Mouse (Mus musculus): ENCODE data around the gene Avpr2. TPM values are rescaled to one million over a fixed set of nuclear protein-coding genes. Genes with fewer than 3 reads are reported as not detected.

The Avpr2 gene
- total and polyA plus RNA-seq, 2 experiments from 2014 or later, result not detected

DNA sequence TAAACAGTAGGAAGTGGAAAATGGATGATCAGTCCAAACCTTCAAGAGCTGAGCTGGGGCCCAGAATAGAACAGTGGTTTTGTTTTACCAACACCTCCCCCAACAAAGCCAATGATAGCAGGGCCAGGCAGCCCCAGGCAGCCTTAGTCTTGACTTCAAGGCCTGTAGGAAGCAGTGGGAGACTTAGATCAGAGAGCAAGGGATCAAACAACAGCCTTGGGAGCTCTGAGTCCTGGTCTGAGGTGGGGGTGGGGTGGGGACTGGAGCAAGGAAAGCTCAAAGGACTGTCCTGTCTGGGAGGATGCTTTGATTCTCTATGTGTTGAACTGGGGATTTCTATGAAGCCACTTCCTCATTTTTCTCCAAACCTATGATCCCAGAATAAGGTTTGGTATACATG is 20.4 kb upstream of the Avpr2 start:
- Histone ChIP-seq H3K27me3 (ENCODE audit: insufficient read depth, low read length) (no peaks in the 10 kb centered on the region), H3K27ac (ENCODE audit: low read depth, low read length) (no peak overlapping the region), H3K4me3 (ENCODE audit: low read depth, low read length) (no peak overlapping the region), H3K4me2 (ENCODE audit: low read depth) (no peak overlapping the region), H3K4me1 (ENCODE audit: insufficient read depth) (no peaks in the 10 kb centered on the region), H3K36me3 (ENCODE audit: insufficient read depth) (no peaks in the 10 kb centered on the region), H3K9me3 (ENCODE audit: low read length) (no peaks in the 10 kb centered on the region), H3K9ac (no peak overlapping the region)
- no peak for ATAC-seq
- DNase-seq, result no peak
- TF ChIP-seq CTCF (IDR thresholded peaks at IDR 0.05; ENCODE audit: low read depth), result no peak

DNA sequence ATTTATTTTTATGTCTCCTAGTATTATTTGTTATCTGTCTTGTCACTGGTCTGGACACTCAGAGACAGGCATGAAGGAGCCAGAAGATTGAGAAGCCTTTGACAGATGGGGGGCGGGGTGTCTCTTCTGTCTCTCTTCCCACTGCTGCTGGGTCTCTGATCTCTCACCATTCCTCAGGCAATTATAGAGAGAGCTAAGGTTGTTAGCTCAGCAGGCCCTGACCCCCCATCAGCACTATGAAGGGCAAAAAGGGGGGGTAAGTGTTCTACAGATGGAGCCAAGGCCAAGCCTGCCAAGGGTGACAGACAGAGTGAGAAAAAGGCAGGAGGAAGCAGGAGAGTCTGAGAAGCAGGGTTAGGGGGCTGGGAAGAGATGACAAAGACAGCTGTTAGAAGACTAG is 19.9 kb upstream of the Avpr2 start:
- 67% methylated on average over 1 of the region's 1 CpGs for WGBS
- H3K9ac ChIP-seq, result no peak overlapping the region
- no peaks in the 10 kb centered on the region for H3K9me3 ChIP-seq (ENCODE audit: low read length)
- no peaks in the 10 kb centered on the region for H3K4me1 ChIP-seq (ENCODE audit: insufficient read depth)
- no peak overlapping the region for H3K27ac ChIP-seq (ENCODE audit: low read depth, low read length)
- DNase-seq, result no peak
- no peaks in the 10 kb centered on the region for H3K27me3 ChIP-seq (ENCODE audit: insufficient read depth, low read length)
- ATAC-seq, result no peak
- no peak for TF ChIP-seq CTCF (IDR thresholded peaks at IDR 0.05; ENCODE audit: low read depth)
- H3K36me3 ChIP-seq (ENCODE audit: insufficient read depth), result no peaks in the 10 kb centered on the region
- H3K4me3 ChIP-seq (ENCODE audit: low read depth, low read length), result no peak overlapping the region
- H3K4me2 ChIP-seq (ENCODE audit: low read depth), result no peak overlapping the region

DNA sequence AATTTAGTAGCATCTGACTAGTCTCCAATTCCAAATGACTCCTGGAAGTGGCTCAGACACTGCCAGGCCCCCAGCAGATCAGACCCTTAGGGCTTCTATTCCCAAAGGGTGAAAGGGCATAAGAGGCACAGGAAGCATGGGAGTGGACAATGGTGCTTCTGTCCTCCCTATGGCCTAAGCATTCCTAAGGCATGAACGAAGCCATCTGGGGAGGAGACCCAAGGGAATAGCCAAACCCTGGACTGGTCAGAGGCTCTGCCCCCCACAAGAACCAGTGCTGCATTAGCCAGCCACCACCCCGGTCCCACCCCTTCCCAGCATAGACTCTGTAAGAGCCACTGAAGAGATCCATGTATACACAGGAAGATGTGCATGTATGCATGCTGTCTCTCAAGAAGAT is 16.0 kb upstream of the Avpr2 start:
- Histone ChIP-seq H3K27me3 (ENCODE audit: insufficient read depth, low read length) (no peaks in the 10 kb centered on the region), H3K4me1 (ENCODE audit: insufficient read depth) (no peaks in the 10 kb centered on the region), H3K4me2 (ENCODE audit: low read depth) (peak overlapping the region; percentile 34; the same call in 1 of the 2 replicates), H3K9ac (no peak overlapping the region), H3K27ac (ENCODE audit: low read depth, low read length) (no peak overlapping the region), H3K4me3 (ENCODE audit: low read depth, low read length) (0 out of 2 replicates have a peak overlapping the region, but pooled peaks have one; percentile 1), H3K36me3 (ENCODE audit: insufficient read depth) (no peaks in the 10 kb centered on the region), H3K9me3 (ENCODE audit: low read length) (no peaks in the 10 kb centered on the region)
- TF ChIP-seq CTCF (IDR thresholded peaks at IDR 0.05; ENCODE audit: low read depth), result no peak
- no peak for ATAC-seq
- no peak for DNase-seq
- WGBS, result 59% methylated on average over 2 of the region's 2 CpGs

- ATAC-seq (no peak), DNase-seq (no peak)
- Histone ChIP-seq H3K36me3 (ENCODE audit: insufficient read depth) (no peaks in the 10 kb centered on the region), H3K27ac (ENCODE audit: low read depth, low read length) (no peak overlapping the region), H3K9ac (0 out of 2 replicates have a peak overlapping the region, but pooled peaks have one; percentile 18), H3K4me1 (ENCODE audit: insufficient read depth) (no peaks in the 10 kb centered on the region), H3K27me3 (ENCODE audit: insufficient read depth, low read length) (no peaks in the 10 kb centered on the region), H3K4me2 (ENCODE audit: low read depth) (peak overlapping the region; percentile 34), H3K4me3 (ENCODE audit: low read depth, low read length) (no peak overlapping the region), H3K9me3 (ENCODE audit: low read length) (no peaks in the 10 kb centered on the region)
- 84% methylated on average over 1 of the region's 1 CpGs for WGBS
- no peak for TF ChIP-seq CTCF (IDR thresholded peaks at IDR 0.05; ENCODE audit: low read depth)
Observed at GRCm38 (mm10) chrX:73877014-73877413, 14.9 kb upstream of the Avpr2 start.

- WGBS, result 32% methylated on average over 42 of the region's 48 CpGs
Observed at GRCm38 (mm10) chrX:73880194-73881035, 11.5 kb upstream of the Avpr2 start.

GRCm38 (mm10) chrX:73881036-73881427 is 10.9 kb upstream of the Avpr2 start:
- 26% methylated on average over 16 of the region's 16 CpGs for WGBS
- no peak for TF ChIP-seq CTCF (IDR thresholded peaks at IDR 0.05; ENCODE audit: low read depth)

More at GRCm38 (mm10) chrX:73880194-73881035, 11.5 kb upstream of the Avpr2 start:
- no peak for TF ChIP-seq CTCF (IDR thresholded peaks at IDR 0.05; ENCODE audit: low read depth)
- H3K27me3 ChIP-seq (ENCODE audit: insufficient read depth, low read length), result no peaks in the 10 kb centered on the region
- no peaks in the 10 kb centered on the region for H3K4me1 ChIP-seq (ENCODE audit: insufficient read depth)
- peak overlapping the region; percentile 53 for H3K4me3 ChIP-seq (ENCODE audit: low read depth, low read length)
- H3K4me2 ChIP-seq (ENCODE audit: low read depth), result peak overlapping the region; percentile 61
- peak; percentile 73 for ATAC-seq
- no peaks in the 10 kb centered on the region for H3K36me3 ChIP-seq (ENCODE audit: insufficient read depth)
- peak; percentile 73 for DNase-seq
- no peaks in the 10 kb centered on the region for H3K9me3 ChIP-seq (ENCODE audit: low read length)
- H3K9ac ChIP-seq, result peak overlapping the region; percentile 78
- peak overlapping the region; percentile 79 for H3K27ac ChIP-seq (ENCODE audit: low read depth, low read length)

DNA sequence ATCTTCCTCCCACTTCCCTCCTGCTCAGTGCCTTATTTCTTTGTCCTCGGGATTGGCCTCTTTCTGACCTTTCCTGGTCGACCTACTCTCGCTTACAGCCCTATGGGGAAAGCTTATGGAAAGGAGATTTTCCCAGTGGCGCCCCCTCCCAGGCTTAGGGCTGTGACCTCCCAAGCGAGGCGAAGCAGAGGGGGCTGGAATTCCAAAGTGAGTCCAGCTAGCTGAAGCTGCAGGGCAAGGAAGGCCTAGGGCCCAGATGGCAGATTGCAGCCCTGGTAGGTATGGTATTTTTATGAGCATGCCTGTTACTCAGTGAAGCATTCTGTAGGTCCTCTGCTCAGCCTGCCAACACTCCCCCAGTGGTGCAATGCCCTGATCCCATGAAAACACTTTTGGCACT is 10.4 kb upstream of the Avpr2 start:
- ATAC-seq (peak; percentile 50), DNase-seq (no peak)
- H3K9me3 ChIP-seq (ENCODE audit: low read length), result no peaks in the 10 kb centered on the region
- no peak; the same call in 1 of the 2 replicates for TF ChIP-seq CTCF (IDR thresholded peaks at IDR 0.05; ENCODE audit: low read depth)
- no peaks in the 10 kb centered on the region for H3K36me3 ChIP-seq (ENCODE audit: insufficient read depth)
- H3K27me3 ChIP-seq (ENCODE audit: insufficient read depth, low read length), result no peaks in the 10 kb centered on the region
- 28% methylated on average over 6 of the region's 6 CpGs for WGBS
- H3K9ac ChIP-seq, result peak overlapping the region; percentile 78; the same call in 1 of the 2 replicates
- H3K4me1 ChIP-seq (ENCODE audit: insufficient read depth), result no peaks in the 10 kb centered on the region
- H3K4me2 ChIP-seq (ENCODE audit: low read depth), result peak overlapping the region; percentile 61
- H3K4me3 ChIP-seq (ENCODE audit: low read depth, low read length), result peak overlapping the region; percentile 53
- H3K27ac ChIP-seq (ENCODE audit: low read depth, low read length), result no peak overlapping the region

More at GRCm38 (mm10) chrX:73881036-73881427, 10.9 kb upstream of the Avpr2 start:
- H3K27ac ChIP-seq (ENCODE audit: low read depth, low read length), result peak overlapping the region; percentile 79
- peak overlapping the region; percentile 61 for H3K4me2 ChIP-seq (ENCODE audit: low read depth)
- no peaks in the 10 kb centered on the region for H3K36me3 ChIP-seq (ENCODE audit: insufficient read depth)
- ATAC-seq, result peak; percentile 38; the same call in 1 of the 2 replicates
- H3K4me1 ChIP-seq (ENCODE audit: insufficient read depth), result no peaks in the 10 kb centered on the region
- H3K4me3 ChIP-seq (ENCODE audit: low read depth, low read length), result peak overlapping the region; percentile 53
- H3K9ac ChIP-seq, result peak overlapping the region; percentile 78
- no peaks in the 10 kb centered on the region for H3K9me3 ChIP-seq (ENCODE audit: low read length)
- no peaks in the 10 kb centered on the region for H3K27me3 ChIP-seq (ENCODE audit: insufficient read depth, low read length)
- no peak for DNase-seq

Data from forebrain, postnatal 0 days (tissue).